Mouse (Mus musculus): ENCODE results near the gene Gm49395. TPM values are rescaled to one million over a fixed set of nuclear protein-coding genes. Genes with fewer than 3 reads are reported as not detected.

Gene Gm49395
- total RNA-seq, 2 experiments from 2014 or later, result 17.2 to 21.0 TPM

- DNase-seq, result no peak
- intact Hi-C loops (cut with DNase I), result loop anchor here (2.0 to 10.0 kb wide), 5 partner anchors 47 to 266 kb away; no protein-coding TSS in a partner anchor
Observed at GRCm38 (mm10) chr13:115100381-115101177, 1.1 kb downstream of the Gm49395 start.

GRCm38 (mm10) chr13:115099381-115099780 lies 2.3 kb downstream of the Gm49395 start:
- no peak for DNase-seq
- intact Hi-C loops (cut with DNase I), result loop anchor here (5.0 kb wide), 2 partner anchors 37 to 77 kb away; no protein-coding TSS in a partner anchor

- intact Hi-C loops (cut with DNase I), result loop anchor here (5.0 kb wide), 2 partner anchors 36 to 76 kb away; no protein-coding TSS in a partner anchor
- no peak for DNase-seq
Observed at GRCm38 (mm10) chr13:115098227-115098626, 3.5 kb downstream of the Gm49395 start.

- intact Hi-C loops (cut with DNase I), result loop anchor here (5.0 kb wide), 2 partner anchors 35 to 75 kb away; no protein-coding TSS in a partner anchor
Observed at GRCm38 (mm10) chr13:115096965-115097364, 4.8 kb downstream of the Gm49395 start.

GRCm38 (mm10) chr13:115096216-115096615 lies 5.5 kb downstream of the Gm49395 start:
- no peak for DNase-seq
- intact Hi-C loops (cut with DNase I), result loop anchor here (5.0 kb wide), 2 partner anchors 34 to 74 kb away; no protein-coding TSS in a partner anchor

More at GRCm38 (mm10) chr13:115096965-115097364, 4.8 kb downstream of the Gm49395 start:
- DNase-seq, result no peak

- intact Hi-C loops (cut with DNase I), result loop anchor here (5.0 kb wide), 2 partner anchors 33 to 73 kb away; no protein-coding TSS in a partner anchor
- no peak for DNase-seq
Observed at GRCm38 (mm10) chr13:115095392-115095791, 6.3 kb downstream of the Gm49395 start.

GRCm38 (mm10) chr13:115091511-115091910 lies 10.2 kb downstream of the Gm49395 start:
- intact Hi-C loops (cut with DNase I), result no loop called here
- no peak for DNase-seq

GRCm38 (mm10) chr13:115090977-115091445 lies 10.7 kb downstream of the Gm49395 start:
- DNase-seq, result no peak
- intact Hi-C loops (cut with DNase I), result no loop called here

- peak; percentile 97 to 98 for DNase-seq
- intact Hi-C loops (cut with DNase I), result no loop called here
Observed at GRCm38 (mm10) chr13:115090069-115090976, 11.4 kb downstream of the Gm49395 start, which contains the start of gene Pelo. TSS of gene Pelo (minus strand) at chr13:115090186.

- DNase-seq, result peak; percentile 58 to 59
- intact Hi-C loops (cut with DNase I), result no loop called here
Observed at GRCm38 (mm10) chr13:115089395-115090025, 12.2 kb downstream of the Gm49395 start.

GRCm38 (mm10) chr13:115089020-115089394 lies 12.7 kb downstream of the Gm49395 start:
- intact Hi-C loops (cut with DNase I), result no loop called here
- DNase-seq, result no peak

GRCm38 (mm10) chr13:115085974-115086373 lies 15.7 kb downstream of the Gm49395 start:
- no peak for DNase-seq
- intact Hi-C loops (cut with DNase I), result no loop called here

- no peak for DNase-seq
- intact Hi-C loops (cut with DNase I), result no loop called here
Observed at GRCm38 (mm10) chr13:115082339-115082738, 19.4 kb downstream of the Gm49395 start.

- DNase-seq, result no peak
- intact Hi-C loops (cut with DNase I), result no loop called here
Observed at GRCm38 (mm10) chr13:115079996-115080585, 21.6 kb downstream of the Gm49395 start.

- intact Hi-C loops (cut with DNase I), result no loop called here
- DNase-seq, result no peak
Observed at GRCm38 (mm10) chr13:115078997-115079685, 22.6 kb downstream of the Gm49395 start.

- no peak for DNase-seq
- intact Hi-C loops (cut with DNase I), result no loop called here
Observed at GRCm38 (mm10) chr13:115077346-115078134, 24.2 kb downstream of the Gm49395 start.

- intact Hi-C loops (cut with DNase I), result no loop called here
- no peak for DNase-seq
Observed at GRCm38 (mm10) chr13:115072386-115072785, 29.3 kb downstream of the Gm49395 start.

GRCm38 (mm10) chr13:115071431-115071830 lies 30.3 kb downstream of the Gm49395 start:
- peak in 1 of 2 experiments; percentile 41 for DNase-seq
- intact Hi-C loops (cut with DNase I), result no loop called here

- intact Hi-C loops (cut with DNase I), result no loop called here
- no peak for DNase-seq
Observed at GRCm38 (mm10) chr13:115067968-115068330, 33.8 kb downstream of the Gm49395 start.
